Mouse (Mus musculus) adrenal gland, adult 2 months (tissue): ENCODE measurements around the gene Vmn2r74. TPM values are rescaled to one million over a fixed set of nuclear protein-coding genes. Genes with fewer than 3 reads are reported as not detected.

Source experiments
- DNase-seq: peaks from one replicate; pipeline ENCODE4 v3.0.0; 2021
- long read RNA-seq: library from polyadenylated mRNA; stranded (forward); transcript quantifications from one replicate; pipeline ENCODE4 v2.0.0, GENCODE M21; 2021
- polyA plus RNA-seq: library from polyadenylated mRNA; depleted of rRNA; stranded (reverse); fragments of >200 nt; gene quantifications from 2 replicates; pipeline ENCODE4 v1.2.3, GENCODE M21; 2012; rRNA removed
- total RNA-seq, 2 experiments: library from RNA; stranded (reverse); gene quantifications; 2 replicates each; pipeline ENCODE4 v1.2.3; 2021

Gene Vmn2r74
- not detected for total RNA-seq
- not detected in 2 replicates for polyA plus RNA-seq
- long read RNA-seq: 0 reads

DNA sequence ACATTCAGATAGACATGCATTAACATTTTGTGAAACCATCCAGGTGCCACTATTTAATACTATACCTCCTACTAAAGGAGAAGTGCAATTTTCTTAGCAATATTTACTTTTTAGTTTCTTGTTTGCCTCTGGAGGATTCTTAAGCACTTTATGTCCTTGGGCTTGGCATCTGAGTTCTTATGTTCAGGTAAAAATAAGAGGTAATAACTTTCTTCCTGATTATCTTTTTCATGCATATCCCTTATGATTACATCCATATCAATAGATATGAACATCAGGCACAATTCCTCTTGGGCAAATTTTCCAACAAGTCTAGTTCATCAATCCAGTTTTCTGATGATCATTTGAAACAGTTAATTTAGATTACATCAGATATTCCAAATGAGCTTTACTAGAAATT is at the start of gene Vmn2r74:
Vmn2r74 (minus strand) TSS at position 101 of the 400 bp plus-strand sequence.
- no peak for DNase-seq

DNA sequence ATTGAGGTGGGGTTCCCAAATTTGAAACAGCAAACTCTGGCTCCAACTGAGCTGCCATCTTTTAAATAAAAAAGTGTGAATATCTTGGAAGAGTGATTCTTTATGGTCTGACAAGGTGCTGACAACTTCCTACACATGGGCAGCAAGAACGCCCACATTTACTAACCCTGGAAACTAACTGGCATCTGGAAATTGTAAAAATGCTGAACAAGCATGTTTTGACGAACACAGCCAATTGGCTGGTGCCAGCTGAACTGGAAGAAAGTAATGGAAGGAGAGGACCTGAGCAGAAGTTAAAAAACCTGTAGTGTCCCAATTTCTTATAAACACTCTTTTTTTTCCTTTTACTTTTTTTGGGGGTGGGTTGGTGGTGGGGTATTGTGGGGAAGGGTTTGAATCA is 46.1 kb upstream of the Vmn2r74 start:
- DNase-seq: no peak

Other genes with a start within 250 kb of the Vmn2r74 start
- not detected for gene Vmn2r72, start 206.5 kb downstream of the Vmn2r74 start, total RNA-seq
- not detected in 2 replicates for gene Vmn2r72, start 206.5 kb downstream of the Vmn2r74 start, polyA plus RNA-seq
- not detected for gene Vmn2r73, start 85.4 kb downstream of the Vmn2r74 start, total RNA-seq
- not detected in 2 replicates for gene Vmn2r73, start 85.4 kb downstream of the Vmn2r74 start, polyA plus RNA-seq
- gene Vmn2r75, start 210.1 kb upstream of the Vmn2r74 start, total RNA-seq: not detected
- gene Vmn2r75, start 210.1 kb upstream of the Vmn2r74 start, polyA plus RNA-seq: not detected in 2 replicates